Comparison of ENCODE assay signal across 12 mouse cellular contexts in genomic region chrX:153476760-153477248, GRCm38 (mm10). TPM values are rescaled to one million over a fixed set of nuclear protein-coding genes. Genes with fewer than 3 reads are reported as not detected.
DNase-seq lines count a peak whose midpoint lies in the region; ATAC-seq and TF ChIP-seq lines count a peak whose summit lies in the region.
"Had no signal": no experiment of that assay in that cellular context is flagged by ENCODE, and none has a peak within 500 bp of the region (broad histone marks: within the 10 kb centered on the region; RNA-seq: fewer than 3 reads in every experiment).

No protein-coding gene starts in this region.

- no peaks in the 10 kb centered on the region for H3K79me2 ChIP-seq in heart, adult 2 months (replicated peaks; ENCODE audit: control insufficient read depth, insufficient read depth, low read length)

- H3K9me3 ChIP-seq in hindbrain, embryonic 14.5 days (ENCODE audit: control insufficient read depth, low read length), result no peaks in the 10 kb centered on the region
- no peaks in the 10 kb centered on the region for H3K9me3 ChIP-seq in midbrain, embryonic 12.5 days
- H3K9me3 ChIP-seq: limb, embryonic 15.5 days had no signal

- H3K36me3 ChIP-seq in hindbrain, embryonic 14.5 days (replicated peaks; ENCODE audit: control insufficient read depth, insufficient read depth), result no peaks in the 10 kb centered on the region
- H3K36me3 ChIP-seq in midbrain, embryonic 12.5 days, result no peaks in the 10 kb centered on the region
- H3K36me3 ChIP-seq in heart, adult 2 months (ENCODE audit: control insufficient read depth, insufficient read depth, low read length), result no peaks in the 10 kb centered on the region
- H3K36me3 ChIP-seq: limb, embryonic 15.5 days had no signal

- H3K4me2 ChIP-seq in hindbrain, embryonic 14.5 days (replicated peaks), result peak overlapping the region; percentile 24
- peak overlapping the region; percentile 23; the same call in 1 of the 2 replicates for H3K4me2 ChIP-seq in midbrain, embryonic 12.5 days (replicated peaks)
- H3K4me2 ChIP-seq: limb, embryonic 15.5 days had no signal

- H3K4me3 ChIP-seq in hindbrain, embryonic 14.5 days (replicated peaks; ENCODE audit: low read length), result no peak overlapping the region
- H3K4me3 ChIP-seq in midbrain, embryonic 12.5 days, result no peak overlapping the region
- H3K4me3 ChIP-seq in heart, adult 2 months, result no peak overlapping the region
- H3K4me3 ChIP-seq: limb, embryonic 15.5 days had no signal

- WGBS in hindbrain, embryonic 14.5 days, result 22% methylated on average over 8 of the region's 8 CpGs
- WGBS in midbrain, embryonic 12.5 days, result 38% methylated on average over 8 of the region's 8 CpGs
- 63% methylated on average over 8 of the region's 8 CpGs for WGBS in heart, adult 2 months

- TF ChIP-seq POLR2A in heart, adult 2 months (IDR thresholded peaks at IDR 0.05; ENCODE audit: insufficient read depth, low read depth, low read length), result no peak

- peak; percentile 9 for DNase-seq in embryo, embryonic 11 days
- DNase-seq in embryo, embryonic 10 days (ENCODE audit: low spot score), result no peak
- peak; percentile 53 for DNase-seq in brain, adult 2 months (ENCODE audit: low read depth, low spot score)
- DNase-seq in hindbrain, embryonic 14.5 days (ENCODE audit: low spot score), result no peak
- DNase-seq in heart, adult 2 months, result no peak
- DNase-seq in gastrocnemius, adult 18-20 months (ENCODE audit: low spot score), result no peak
- DNase-seq in gastrocnemius, adult 8-10 months (ENCODE audit: low spot score in 2 of 2), result no peak
- DNase-seq: kidney, postnatal 36 days; lung, postnatal 14 days; thymus, postnatal 36 days had no signal

- TF ChIP-seq CTCF in heart, adult 2 months (IDR thresholded peaks at IDR 0.05), result no peak

- peak overlapping the region; percentile 73 for H3K27ac ChIP-seq in hindbrain, embryonic 14.5 days
- H3K27ac ChIP-seq in midbrain, embryonic 12.5 days (replicated peaks), result peak overlapping the region; percentile 83
- no peak overlapping the region for H3K27ac ChIP-seq in heart, adult 2 months
- H3K27ac ChIP-seq: limb, embryonic 15.5 days had no signal

- peak; percentile 55; the same call in 1 of the 2 replicates for ATAC-seq in hindbrain, embryonic 14.5 days (ENCODE audit: low FRiP score)
- peak; percentile 89 for ATAC-seq in midbrain, embryonic 12.5 days (ENCODE audit: low FRiP score, low read depth)

- peak overlapping the region; percentile 16; the same call in 1 of the 2 replicates for H3K9ac ChIP-seq in hindbrain, embryonic 14.5 days
- no peak overlapping the region for H3K9ac ChIP-seq in midbrain, embryonic 12.5 days (replicated peaks)
- no peak overlapping the region for H3K9ac ChIP-seq in heart, adult 2 months (ENCODE audit: low read depth, low read length)
- H3K9ac ChIP-seq: limb, embryonic 15.5 days had no signal

- H3K27me3 ChIP-seq in hindbrain, embryonic 14.5 days (ENCODE audit: control insufficient read depth, insufficient read depth, low read length), result no peaks in the 10 kb centered on the region
- H3K27me3 ChIP-seq in midbrain, embryonic 12.5 days, result no peaks in the 10 kb centered on the region
- no peaks in the 10 kb centered on the region for H3K27me3 ChIP-seq in heart, adult 2 months (ENCODE audit: control insufficient read depth, insufficient read depth, low read length)
- H3K27me3 ChIP-seq: limb, embryonic 15.5 days had no signal

- no peaks in the 10 kb centered on the region for H3K4me1 ChIP-seq in hindbrain, embryonic 14.5 days (replicated peaks; ENCODE audit: control insufficient read depth, insufficient read depth, low read length)
- H3K4me1 ChIP-seq in midbrain, embryonic 12.5 days, result no peaks in the 10 kb centered on the region
- no peaks in the 10 kb centered on the region for H3K4me1 ChIP-seq in heart, adult 2 months (ENCODE audit: control insufficient read depth, insufficient read depth, low read length)
- H3K4me1 ChIP-seq: limb, embryonic 15.5 days had no signal

- intact Hi-C loops in heart, adult 2 months (cut with DNase I), result no loop called here

- no peak for TF ChIP-seq EP300 in heart, adult 2 months (IDR thresholded peaks at IDR 0.05; ENCODE audit: insufficient read depth, low read depth, low read length)

RNA-seq across cellular contexts. Expression of gene Ubqln2, which starts 21.2 kb away (rescaled TPM):
- polyA plus RNA-seq in hindbrain, embryonic 14.5 days (2014; fragmentation: Nextera tagmentation; extraction: Ambion mirVana), result 67.3 and 71.7 TPM in 2 replicates
- polyA plus RNA-seq in midbrain, embryonic 12.5 days (2016; fragmentation: Nextera tagmentation; extraction: Ambion mirVana), result 58.8 and 68.6 TPM in 2 replicates
- total RNA-seq in heart, adult 2 months (2021), result 10 to 100 TPM; 26.9 to 28.1 TPM
- polyA plus RNA-seq in heart, adult 2 months (2012; rRNA removed), result 16.3 and 18.8 TPM in 2 replicates
- 10 to 100 TPM; 20.6 to 20.7 TPM for total RNA-seq in gastrocnemius, adult 18-20 months (2021)
- total RNA-seq in gastrocnemius, adult 8-10 months (2022), result 10 to 100 TPM; 17.7 to 19.8 (median 18.8) TPM

Comparison
In these comparisons a context has a peak if more than half of its experiments do, and no peak if none do; other contexts are left out.
1. DNase-seq: peak in embryo, embryonic 11 days (single experiment) and brain, adult 2 months (single experiment); none in embryo, embryonic 10 days (single experiment), hindbrain, embryonic 14.5 days (single experiment), heart, adult 2 months (0 of 2), gastrocnemius, adult 18-20 months (single experiment) and gastrocnemius, adult 8-10 months (0 of 2).